Mouse (Mus musculus): ENCODE results near the gene Slc35a1.

Gene Slc35a1

DNA sequence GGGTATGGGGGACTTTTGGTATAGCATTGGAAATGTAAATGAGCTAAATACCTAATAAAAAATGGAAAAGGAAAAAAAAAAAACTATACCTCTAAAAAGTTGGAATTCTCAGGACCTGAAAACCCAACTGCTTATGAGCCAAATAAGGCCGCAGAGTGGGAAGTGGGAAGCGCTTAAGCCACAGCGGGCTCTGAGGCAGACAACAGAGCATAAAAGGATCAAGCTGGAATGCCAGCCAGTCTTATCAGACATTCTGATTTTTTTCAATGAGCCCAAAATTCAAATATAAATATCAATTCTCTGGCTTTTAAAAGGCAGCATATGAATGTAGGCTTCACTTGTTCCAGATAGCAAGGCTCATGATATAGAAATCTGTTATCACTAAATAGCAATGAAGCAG is 783 bp upstream of the Slc35a1 start:
- Histone ChIP-seq H3K27me3 (ENCODE audit: control insufficient read depth, insufficient read depth, low read length, poor library complexity, severe bottlenecking) (no peaks in the 10 kb centered on the region), H3K36me3 (ENCODE audit: control insufficient read depth, insufficient read depth, low read length, poor library complexity, severe bottlenecking) (no peaks in the 10 kb centered on the region)
- DNase-seq (ENCODE audit: low read depth, low spot score) = no peak

DNA sequence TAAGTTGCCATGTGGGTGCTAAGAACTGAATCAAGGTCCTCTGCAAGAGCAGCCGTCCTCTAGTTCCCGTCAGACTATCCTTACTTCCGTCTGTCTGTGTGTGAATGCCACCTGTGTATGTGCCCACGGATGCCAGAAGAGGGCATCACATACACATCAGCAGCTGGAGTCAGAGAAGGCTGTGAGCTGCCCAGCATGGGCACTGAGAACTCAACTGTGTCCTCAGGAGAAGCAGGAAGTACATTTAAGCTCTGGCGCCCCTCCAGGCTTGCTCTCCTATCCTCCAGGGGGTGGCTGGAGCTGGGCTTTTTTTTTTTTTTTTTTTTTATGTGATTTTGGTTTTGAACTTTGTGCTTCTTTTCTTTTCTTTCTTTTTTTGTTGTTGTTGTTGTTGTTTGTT is 6.7 kb downstream of the Slc35a1 start:
- Histone ChIP-seq H3K36me3 (ENCODE audit: control insufficient read depth, insufficient read depth, low read length, poor library complexity, severe bottlenecking) (peaks cover 2% of the 10 kb centered on the region; the same call in 1 of the 2 replicates), H3K27me3 (ENCODE audit: control insufficient read depth, insufficient read depth, low read length, poor library complexity, severe bottlenecking) (no peaks in the 10 kb centered on the region)
- peak; percentile 13 for DNase-seq (ENCODE audit: low read depth, low spot score)

DNA sequence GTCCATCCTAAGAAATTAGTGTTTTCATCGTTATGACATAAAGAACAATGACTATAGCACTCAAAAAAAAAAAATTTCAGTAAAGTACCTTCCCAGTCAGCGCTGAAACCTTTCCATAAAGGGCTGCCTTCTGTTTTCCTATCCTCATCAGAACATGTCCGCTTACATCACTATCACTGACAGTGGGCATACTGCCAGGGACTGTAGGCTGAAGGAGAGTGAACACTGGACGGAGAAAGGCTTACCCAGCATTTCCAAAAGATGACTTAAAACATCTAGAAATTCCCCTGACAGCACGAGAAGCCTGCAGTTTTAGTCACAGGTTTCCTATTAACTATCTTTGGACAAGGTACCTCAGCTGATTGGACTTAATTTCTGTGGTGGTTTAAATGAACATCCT is 13.5 kb downstream of the Slc35a1 start:
- DNase-seq (ENCODE audit: low read depth, low spot score) = no peak
- Histone ChIP-seq H3K36me3 (ENCODE audit: control insufficient read depth, insufficient read depth, low read length, poor library complexity, severe bottlenecking) (peaks cover 2% of the 10 kb centered on the region; the same call in 1 of the 2 replicates), H3K27me3 (ENCODE audit: control insufficient read depth, insufficient read depth, low read length, poor library complexity, severe bottlenecking) (no peaks in the 10 kb centered on the region)

DNA sequence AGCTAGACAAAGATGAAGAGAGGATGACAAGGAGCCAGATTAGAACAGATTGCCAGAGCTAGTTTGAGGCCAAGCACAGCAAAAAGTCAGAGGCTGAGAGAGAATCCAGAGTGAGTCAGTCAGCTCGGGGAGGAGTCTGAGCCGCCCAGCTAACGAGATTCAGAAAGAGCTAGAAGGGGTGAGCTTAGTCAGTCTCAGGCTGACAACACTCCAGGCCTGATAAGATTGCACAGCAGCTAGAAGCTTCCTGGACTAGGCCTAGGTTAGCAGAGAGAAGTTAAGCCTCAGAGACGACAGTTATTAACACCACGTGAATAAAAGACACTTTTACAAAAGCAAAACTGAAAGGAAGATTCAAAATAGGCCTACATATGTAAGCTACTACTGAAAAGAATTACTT is 19.3 kb downstream of the Slc35a1 start:
- DNase-seq (ENCODE audit: low read depth, low spot score) = no peak
- Histone ChIP-seq H3K36me3 (ENCODE audit: control insufficient read depth, insufficient read depth, low read length, poor library complexity, severe bottlenecking) (peaks cover 5% of the 10 kb centered on the region; the same call in 1 of the 2 replicates), H3K27me3 (ENCODE audit: control insufficient read depth, insufficient read depth, low read length, poor library complexity, severe bottlenecking) (no peaks in the 10 kb centered on the region)

DNA sequence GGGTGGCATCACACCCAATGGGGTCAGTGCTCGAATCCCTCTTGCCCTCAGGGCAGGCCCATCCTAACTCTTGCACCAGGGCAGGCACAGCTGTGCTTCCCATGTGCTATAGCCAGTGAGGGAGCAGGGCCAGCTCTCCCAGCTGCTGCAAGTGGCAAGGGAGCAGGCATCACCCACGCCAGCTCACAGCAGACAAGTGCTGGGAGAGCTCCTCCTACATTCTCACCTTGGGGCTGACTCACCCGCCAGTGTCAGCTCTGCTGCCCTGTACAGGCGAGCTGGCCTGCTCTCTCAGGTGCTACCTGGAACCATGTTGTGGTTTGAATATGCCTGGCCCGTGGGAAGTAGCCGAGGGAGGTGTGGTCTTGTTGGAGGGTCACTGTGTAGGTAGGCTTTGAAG is 25.3 kb downstream of the Slc35a1 start:
- H3K27me3 ChIP-seq (ENCODE audit: control insufficient read depth, insufficient read depth, low read length, poor library complexity, severe bottlenecking) = no peaks in the 10 kb centered on the region
- peaks cover 4% of the 10 kb centered on the region; the same call in 1 of the 2 replicates for H3K36me3 ChIP-seq (ENCODE audit: control insufficient read depth, insufficient read depth, low read length, poor library complexity, severe bottlenecking)
- DNase-seq (ENCODE audit: low read depth, low spot score) = no peak

DNA sequence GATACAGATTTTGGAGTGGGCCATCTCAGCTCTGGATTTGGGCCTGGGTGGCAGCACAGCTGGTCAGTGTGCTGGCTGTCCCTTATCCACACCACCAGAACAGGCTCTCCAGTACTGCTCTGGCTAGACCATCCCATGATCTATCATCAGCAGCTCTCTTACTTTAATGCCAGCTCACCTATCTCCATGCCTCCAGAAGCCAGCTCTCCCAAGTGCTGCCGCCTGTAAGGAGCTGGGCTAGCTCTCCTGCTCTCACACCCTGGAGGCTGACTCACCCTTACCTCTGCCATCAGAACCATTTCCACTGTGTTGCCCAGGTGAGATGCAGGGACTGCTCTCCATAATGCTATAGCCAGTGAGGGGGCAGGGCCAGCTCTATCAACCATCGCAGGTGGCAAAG is 25.7 kb downstream of the Slc35a1 start:
- Histone ChIP-seq H3K27me3 (ENCODE audit: control insufficient read depth, insufficient read depth, low read length, poor library complexity, severe bottlenecking) (no peaks in the 10 kb centered on the region), H3K36me3 (ENCODE audit: control insufficient read depth, insufficient read depth, low read length, poor library complexity, severe bottlenecking) (peaks cover 4% of the 10 kb centered on the region; the same call in 1 of the 2 replicates)
- no peak for DNase-seq (ENCODE audit: low read depth, low spot score)

DNA sequence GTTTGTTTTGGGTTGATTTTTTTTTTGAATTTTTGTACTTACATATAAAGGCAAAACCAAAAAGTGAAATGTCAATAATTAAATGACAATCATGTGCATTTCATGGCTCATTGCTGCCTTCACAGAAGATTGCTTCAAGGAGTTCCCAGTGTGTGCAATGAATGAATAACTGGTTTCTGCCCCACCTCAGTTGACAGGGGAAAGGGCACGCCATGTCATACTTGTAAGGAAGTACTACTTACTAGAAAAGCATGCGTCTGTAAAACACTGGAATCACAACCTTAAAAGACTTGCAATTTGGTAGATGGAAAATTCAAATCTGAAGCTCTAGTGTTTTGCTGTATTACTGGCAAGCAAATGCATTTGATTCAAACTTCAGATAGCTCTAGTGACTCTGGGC is 28.2 kb downstream of the Slc35a1 start:
- DNase-seq (ENCODE audit: low read depth, low spot score) = no peak
- Histone ChIP-seq H3K27me3 (ENCODE audit: control insufficient read depth, insufficient read depth, low read length, poor library complexity, severe bottlenecking) (no peaks in the 10 kb centered on the region), H3K36me3 (ENCODE audit: control insufficient read depth, insufficient read depth, low read length, poor library complexity, severe bottlenecking) (peaks cover 4% of the 10 kb centered on the region; the same call in 1 of the 2 replicates)

DNA sequence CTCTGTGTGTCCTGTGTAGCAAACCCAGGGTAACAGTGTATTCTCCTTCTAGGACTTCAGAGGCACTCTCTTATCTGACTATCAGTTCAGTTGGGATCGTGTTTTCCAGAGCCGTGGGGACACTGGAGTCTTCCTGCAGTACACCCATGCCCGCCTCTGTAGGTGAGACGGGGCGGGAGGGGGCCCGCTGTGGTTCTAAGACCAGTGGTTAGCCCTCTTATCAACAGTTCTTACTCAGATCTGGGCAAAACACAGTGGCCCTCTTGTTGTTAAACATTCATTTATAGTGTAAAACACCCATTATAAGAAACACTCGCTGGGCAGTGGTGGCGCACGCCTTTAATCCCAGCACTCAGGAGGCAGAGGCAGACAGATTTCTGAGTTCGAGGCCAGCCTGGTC is 31.1 kb downstream of the Slc35a1 start:
- no peaks in the 10 kb centered on the region for H3K27me3 ChIP-seq (ENCODE audit: control insufficient read depth, insufficient read depth, low read length, poor library complexity, severe bottlenecking)
- no peak for DNase-seq (ENCODE audit: low read depth, low spot score)
- peaks cover 5% of the 10 kb centered on the region; the same call in 1 of the 2 replicates for H3K36me3 ChIP-seq (ENCODE audit: control insufficient read depth, insufficient read depth, low read length, poor library complexity, severe bottlenecking)

DNA sequence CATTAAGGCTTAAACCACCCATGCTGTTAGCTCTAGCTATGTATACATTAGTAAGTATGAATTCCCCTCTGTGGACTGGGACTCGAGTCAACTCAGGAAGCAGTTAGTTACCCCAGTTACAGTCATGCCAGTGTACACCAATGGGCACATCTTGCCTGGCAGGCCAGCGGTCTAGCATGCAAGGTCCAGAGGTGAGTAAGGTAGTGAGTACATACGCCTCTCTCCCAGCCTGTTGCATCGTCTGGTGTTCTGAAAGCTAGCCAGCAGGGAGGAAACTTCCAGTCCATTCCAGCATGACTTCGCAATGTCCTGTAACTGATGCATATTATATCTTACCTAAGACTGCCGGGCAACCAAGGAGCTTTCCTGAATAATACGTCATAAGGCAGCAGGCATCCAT is 34.1 kb downstream of the Slc35a1 start:
- peak; percentile 18 for DNase-seq (ENCODE audit: low read depth, low spot score)
- Histone ChIP-seq H3K27me3 (ENCODE audit: control insufficient read depth, insufficient read depth, low read length, poor library complexity, severe bottlenecking) (no peaks in the 10 kb centered on the region), H3K36me3 (ENCODE audit: control insufficient read depth, insufficient read depth, low read length, poor library complexity, severe bottlenecking) (peaks cover 4% of the 10 kb centered on the region; the same call in 1 of the 2 replicates)

DNA sequence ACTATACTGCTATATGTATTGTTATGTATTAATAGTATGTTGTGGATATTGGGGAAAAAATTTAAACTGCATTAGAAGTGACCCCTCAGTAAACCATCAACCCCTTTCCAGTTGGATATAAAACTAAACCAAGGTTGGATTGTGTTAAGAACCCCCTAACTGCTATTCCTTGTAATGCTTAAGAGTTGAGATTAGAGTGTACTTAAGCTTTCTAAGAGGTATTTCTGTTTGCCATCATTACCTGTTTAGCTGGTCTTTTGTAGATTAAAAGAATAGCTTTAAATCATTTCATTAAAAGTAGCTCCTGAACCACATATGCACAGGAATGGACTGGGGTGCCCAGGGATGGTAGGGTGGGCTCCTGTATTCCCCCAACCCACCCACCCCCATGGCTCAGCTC is 42.5 kb downstream of the Slc35a1 start:
- H3K27me3 ChIP-seq (ENCODE audit: control insufficient read depth, insufficient read depth, low read length, poor library complexity, severe bottlenecking) = no peaks in the 10 kb centered on the region
- DNase-seq (ENCODE audit: low read depth, low spot score) = no peak

DNA sequence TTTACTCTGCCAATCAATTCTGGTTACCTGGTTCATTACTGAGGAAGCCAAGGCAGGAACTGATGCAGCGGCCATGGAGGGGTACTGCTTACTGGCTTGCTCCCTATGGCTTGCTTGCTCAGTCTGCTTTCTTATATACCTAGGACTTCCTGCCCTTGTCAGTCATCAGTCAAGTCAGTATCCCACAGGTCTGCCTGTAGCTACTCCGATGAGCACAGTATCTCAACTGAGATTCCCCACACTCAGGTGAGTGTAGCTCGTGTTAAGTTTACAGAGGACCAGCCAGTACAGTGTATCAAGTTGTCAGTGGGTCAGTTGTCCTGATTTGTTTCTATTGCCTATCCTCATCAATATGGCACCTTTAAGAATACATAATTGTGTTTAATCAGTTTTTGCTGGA is 46.5 kb downstream of the Slc35a1 start:
- Histone ChIP-seq H3K27me3 (ENCODE audit: control insufficient read depth, insufficient read depth, low read length, poor library complexity, severe bottlenecking) (no peaks in the 10 kb centered on the region), H3K36me3 (ENCODE audit: control insufficient read depth, insufficient read depth, low read length, poor library complexity, severe bottlenecking) (peaks cover 3% of the 10 kb centered on the region; the same call in 1 of the 2 replicates)
- DNase-seq (ENCODE audit: low read depth, low spot score) = no peak

More for the DNA sequence above, 42.5 kb downstream of the Slc35a1 start:
- 0 out of 2 replicates have a peak, but pooled peaks cover 3% of the 10 kb centered on the region for H3K36me3 ChIP-seq (ENCODE audit: control insufficient read depth, insufficient read depth, low read length, poor library complexity, severe bottlenecking)

DNA sequence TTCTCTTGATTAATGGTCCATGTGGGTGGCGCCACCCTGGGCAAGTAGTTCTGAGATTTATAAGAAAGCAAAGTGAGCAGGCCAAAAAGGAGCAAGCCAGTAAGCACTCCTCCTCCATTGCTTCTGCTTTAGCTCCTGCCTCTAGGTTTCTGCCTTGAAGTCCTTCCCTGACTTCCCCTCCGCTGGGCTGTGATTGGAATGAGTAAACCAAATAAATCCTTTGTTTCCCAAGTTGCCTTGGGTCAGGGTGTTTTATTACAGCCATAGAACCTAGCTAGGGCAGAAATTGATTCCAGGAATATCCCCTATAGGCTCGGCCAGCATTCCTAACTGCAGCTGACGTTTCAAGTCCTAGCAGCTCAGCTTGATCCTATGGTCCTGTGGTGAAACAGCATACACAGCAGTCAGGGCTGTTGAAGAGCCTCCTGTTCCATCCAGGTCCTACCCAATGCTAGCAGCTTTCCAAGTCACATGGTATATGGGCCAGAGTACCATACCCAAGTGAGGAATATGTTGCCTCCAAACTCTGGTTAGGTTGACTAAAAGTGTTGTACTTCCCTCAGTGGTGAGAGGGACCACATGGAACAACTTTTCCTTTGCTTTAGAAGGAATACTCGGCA is 47.4 kb downstream of the Slc35a1 start:
- no peak for DNase-seq (ENCODE audit: low read depth, low spot score)
- H3K36me3 ChIP-seq (ENCODE audit: control insufficient read depth, insufficient read depth, low read length, poor library complexity, severe bottlenecking) = peaks cover 2% of the 10 kb centered on the region; the same call in 1 of the 2 replicates
- no peaks in the 10 kb centered on the region for H3K27me3 ChIP-seq (ENCODE audit: control insufficient read depth, insufficient read depth, low read length, poor library complexity, severe bottlenecking)

DNA sequence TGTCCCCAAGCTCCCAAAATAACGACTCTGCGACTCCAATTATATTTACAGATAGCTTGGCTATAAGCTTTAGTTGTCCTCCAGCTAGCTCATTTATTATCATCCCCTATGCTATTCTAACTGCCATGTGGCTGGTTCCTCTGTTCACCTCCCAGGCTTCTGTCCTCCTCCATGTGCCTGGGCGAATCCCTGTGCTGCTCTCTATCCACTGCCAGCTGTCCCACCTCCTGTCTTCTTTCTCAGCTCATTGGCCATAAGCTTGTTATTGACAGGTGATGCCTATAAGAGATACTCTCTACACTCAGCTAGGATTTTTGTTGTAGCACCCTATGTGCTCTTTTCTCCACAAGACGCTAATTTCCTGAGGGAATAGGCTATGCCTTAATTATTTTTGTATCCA is 49.4 kb downstream of the Slc35a1 start:
- no peak for DNase-seq (ENCODE audit: low read depth, low spot score)
- Histone ChIP-seq H3K27me3 (ENCODE audit: control insufficient read depth, insufficient read depth, low read length, poor library complexity, severe bottlenecking) (no peaks in the 10 kb centered on the region), H3K36me3 (ENCODE audit: control insufficient read depth, insufficient read depth, low read length, poor library complexity, severe bottlenecking) (peaks cover 4% of the 10 kb centered on the region)

DNA sequence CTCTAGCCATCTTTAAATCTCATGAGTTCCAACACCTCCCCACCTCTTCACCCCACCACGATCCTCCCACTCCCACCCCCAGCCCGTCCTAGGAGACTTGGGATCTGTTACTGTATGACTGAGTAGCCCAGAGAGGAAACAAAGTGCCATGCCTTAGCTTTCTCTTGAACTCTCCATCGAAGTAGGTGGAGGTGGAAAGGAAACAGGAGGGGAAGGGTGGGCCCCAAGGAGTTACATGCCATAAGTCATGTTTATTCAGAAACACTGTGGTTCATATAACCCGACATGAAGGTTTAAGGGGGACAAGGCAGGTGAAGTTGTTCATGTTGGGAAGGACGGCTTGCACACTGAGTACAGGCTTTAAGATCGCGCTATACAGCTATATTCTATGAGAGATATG is 49.9 kb downstream of the Slc35a1 start:
- H3K27me3 ChIP-seq (ENCODE audit: control insufficient read depth, insufficient read depth, low read length, poor library complexity, severe bottlenecking) = no peaks in the 10 kb centered on the region
- H3K36me3 ChIP-seq (ENCODE audit: control insufficient read depth, insufficient read depth, low read length, poor library complexity, severe bottlenecking) = peaks cover 5% of the 10 kb centered on the region
- no peak for DNase-seq (ENCODE audit: low read depth, low spot score)

DNA sequence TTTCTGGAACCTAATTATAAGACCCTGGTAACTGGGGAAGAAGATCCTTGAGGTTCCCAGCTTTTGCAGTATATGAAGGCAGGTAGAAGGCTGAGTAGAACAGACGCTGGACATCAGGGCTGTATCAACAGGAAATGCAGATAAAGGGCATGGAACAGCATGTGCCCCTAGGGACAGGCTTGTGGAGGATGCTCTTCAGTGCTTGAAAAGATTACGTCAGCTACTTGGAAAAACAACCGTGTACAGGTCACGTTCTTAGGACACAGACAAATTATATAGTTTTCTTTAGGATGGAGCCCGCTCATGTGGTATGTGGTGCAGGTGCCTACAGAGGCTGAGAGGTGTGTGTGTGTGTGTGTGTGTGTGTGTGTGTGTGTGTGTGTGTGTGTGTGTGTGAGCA is 51.2 kb downstream of the Slc35a1 start:
- H3K27me3 ChIP-seq (ENCODE audit: control insufficient read depth, insufficient read depth, low read length, poor library complexity, severe bottlenecking) = no peaks in the 10 kb centered on the region
- DNase-seq (ENCODE audit: low read depth, low spot score) = no peak

DNA sequence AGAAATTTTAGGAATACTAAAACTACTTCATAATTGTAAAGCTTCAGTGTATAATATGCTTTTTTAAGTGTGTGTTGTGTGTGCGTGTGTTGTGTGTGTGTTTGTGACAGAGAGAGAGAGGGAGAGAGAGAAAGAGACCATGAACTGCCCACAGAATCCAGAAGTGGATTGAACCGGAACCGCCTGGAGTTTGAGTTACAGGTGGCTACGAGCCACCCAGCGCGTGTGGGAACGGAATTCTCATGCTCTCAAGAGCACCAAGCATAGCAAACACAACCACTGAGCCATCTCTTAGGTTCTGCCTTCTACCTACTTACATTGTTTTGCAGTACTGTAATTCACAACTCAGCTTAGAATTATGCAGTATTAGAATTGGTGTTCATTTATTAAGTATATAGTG is 53.1 kb downstream of the Slc35a1 start:
- no peak for DNase-seq (ENCODE audit: low read depth, low spot score)
- no peaks in the 10 kb centered on the region for H3K27me3 ChIP-seq (ENCODE audit: control insufficient read depth, insufficient read depth, low read length, poor library complexity, severe bottlenecking)
- H3K36me3 ChIP-seq (ENCODE audit: control insufficient read depth, insufficient read depth, low read length, poor library complexity, severe bottlenecking) = peaks cover 10% of the 10 kb centered on the region

More for the DNA sequence above, 51.2 kb downstream of the Slc35a1 start:
- H3K36me3 ChIP-seq (ENCODE audit: control insufficient read depth, insufficient read depth, low read length, poor library complexity, severe bottlenecking) = peaks cover 8% of the 10 kb centered on the region
